Mouse (Mus musculus) limb, embryonic 14.5 days (tissue): Measurements from ENCODE around the gene Wdr90. TPM values are rescaled to one million over a fixed set of nuclear protein-coding genes. Genes with fewer than 3 reads are reported as not detected.

Source experiments
- ATAC-seq: fragments of 200-750 bp; cut with Nextera tagmentation; 2 replicates; pipeline ENCODE4 v1.8.0; 2017; ENCODE audit warnings: low read depth, moderate number of reproducible peaks, moderate TSS enrichment; ENCODE audit not compliant: low FRiP score
- DNase-seq: peaks from one replicate; pipeline ENCODE4 v3.0.0-alpha.2; 2015; ENCODE audit warnings: low spot score
- H3K27ac ChIP-seq: fragments of 300-500 bp; sonication (generic); replicated peaks from 2 replicates; pipeline ENCODE4 v1.5.1; 2014; ENCODE audit warnings: low read depth, mild to moderate bottlenecking, low read length, moderate library complexity, mixed read lengths
- H3K27me3 ChIP-seq: fragments of 300-500 bp; sonication (generic); 2 replicates; pipeline ENCODE4 v1.6.1; 2014; ENCODE audit warnings: low read length, mixed read lengths; ENCODE audit not compliant: control insufficient read depth, insufficient read depth
- H3K36me3 ChIP-seq: fragments of 300-500 bp; sonication (generic); 2 replicates; pipeline ENCODE4 v1.6.1; 2014; ENCODE audit warnings: mild to moderate bottlenecking, low read length, moderate library complexity, mixed read lengths; ENCODE audit not compliant: control insufficient read depth, insufficient read depth
- H3K4me1 ChIP-seq: fragments of 300-500 bp; sonication (generic); 2 replicates; pipeline ENCODE4 v1.6.1; 2014; ENCODE audit warnings: antibody characterized with exemption, low read length, mixed read lengths; ENCODE audit not compliant: control insufficient read depth, insufficient read depth
- H3K4me2 ChIP-seq: fragments of 300-500 bp; sonication (generic); replicated peaks from 2 replicates; pipeline ENCODE4 v1.6.1; 2014; ENCODE audit warnings: low read depth, mild to moderate bottlenecking, low read length, moderate library complexity; ENCODE audit not compliant: severe bottlenecking
- H3K4me3 ChIP-seq: fragments of 300-500 bp; sonication (generic); replicated peaks from 2 replicates; pipeline ENCODE4 v1.5.1; 2014; ENCODE audit warnings: low read length
- H3K9ac ChIP-seq: fragments of 300-500 bp; sonication (generic); 2 replicates; pipeline ENCODE4 v1.6.1; 2014; ENCODE audit warnings: mild to moderate bottlenecking, low read depth, low read length, moderate library complexity; ENCODE audit not compliant: severe bottlenecking
- H3K9me3 ChIP-seq: fragments of 300-500 bp; sonication (generic); 2 replicates; pipeline ENCODE4 v1.6.1; 2016; ENCODE audit warnings: low read length; ENCODE audit not compliant: control insufficient read depth
- POLR2A ChIP-seq: fragments of 200-500 bp; IDR thresholded peaks from 2 replicates; pipeline ENCODE4 v1.8.0; 2012; ENCODE audit warnings: inconsistent platforms, mild to moderate bottlenecking, moderate library complexity, borderline replicate concordance; ENCODE audit not compliant: insufficient read depth, insufficient read length; ENCODE audit errors: extremely low read depth
- WGBS: fragments of 180-500 bp; shearing (Covaris S2); extraction: QIAGEN DNeasy Blood & Tissue Kit; methylation state at CpG from one replicate; pipeline ENCODE4 v1.1.7; 2014; 5-methylcytosine and 5-hydroxymethylcytosine counted together
- polyA plus RNA-seq, 2 experiments: library from polyadenylated mRNA; depleted of rRNA in 1 of 2; stranded (reverse) in 1 of 2; unstranded in 1 of 2; fragments of >200 nt; fragmentation: Nextera tagmentation in 1 of 2; extraction: Ambion mirVana in 1 of 2; gene quantifications; 2 replicates each; pipeline versions ENCODE4 v1.2.1 to v1.2.3; 2012 to 2014

Gene Wdr90
- polyA plus RNA-seq, 2 experiments: 18.1 to 68.0 TPM

DNA sequence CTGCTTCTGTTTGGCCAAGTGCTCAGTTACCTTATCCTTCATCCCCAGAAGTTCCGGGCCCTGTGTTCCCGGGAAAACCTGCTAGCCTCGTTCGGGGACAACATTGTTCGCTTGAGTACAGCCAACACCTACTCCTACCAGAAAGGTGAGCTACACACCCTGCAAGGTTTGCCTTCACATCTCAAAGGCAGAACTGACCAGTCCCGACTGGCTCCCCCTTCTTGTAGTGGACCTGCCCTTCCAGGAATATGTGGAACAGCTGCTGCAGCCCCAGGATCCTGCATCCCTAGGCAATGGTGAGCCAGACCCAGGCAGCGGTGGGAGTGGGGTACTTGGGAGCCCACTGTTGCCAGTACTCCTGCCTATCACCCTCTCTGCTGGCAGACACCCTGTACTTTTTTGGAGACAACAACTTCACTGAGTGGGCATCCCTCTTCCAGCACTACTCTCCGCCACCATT, 31.7 kb downstream of the Wdr90 start:
- no peaks in the 10 kb centered on the region for H3K9me3 ChIP-seq
- ATAC-seq: no peak
- 42% methylated on average over 8 of the region's 8 CpGs for WGBS
- peaks cover 41% of the 10 kb centered on the region for H3K36me3 ChIP-seq
- peak overlapping the region; percentile 79 for H3K4me2 ChIP-seq
- TF ChIP-seq POLR2A: no peak
- DNase-seq: no peak
- peaks cover 36% of the 10 kb centered on the region for H3K4me1 ChIP-seq
- H3K9ac ChIP-seq: peak overlapping the region; percentile 73
- peak overlapping the region; percentile 81 for H3K27ac ChIP-seq
- peak overlapping the region; percentile 67 for H3K4me3 ChIP-seq
- H3K27me3 ChIP-seq: no peaks in the 10 kb centered on the region

DNA sequence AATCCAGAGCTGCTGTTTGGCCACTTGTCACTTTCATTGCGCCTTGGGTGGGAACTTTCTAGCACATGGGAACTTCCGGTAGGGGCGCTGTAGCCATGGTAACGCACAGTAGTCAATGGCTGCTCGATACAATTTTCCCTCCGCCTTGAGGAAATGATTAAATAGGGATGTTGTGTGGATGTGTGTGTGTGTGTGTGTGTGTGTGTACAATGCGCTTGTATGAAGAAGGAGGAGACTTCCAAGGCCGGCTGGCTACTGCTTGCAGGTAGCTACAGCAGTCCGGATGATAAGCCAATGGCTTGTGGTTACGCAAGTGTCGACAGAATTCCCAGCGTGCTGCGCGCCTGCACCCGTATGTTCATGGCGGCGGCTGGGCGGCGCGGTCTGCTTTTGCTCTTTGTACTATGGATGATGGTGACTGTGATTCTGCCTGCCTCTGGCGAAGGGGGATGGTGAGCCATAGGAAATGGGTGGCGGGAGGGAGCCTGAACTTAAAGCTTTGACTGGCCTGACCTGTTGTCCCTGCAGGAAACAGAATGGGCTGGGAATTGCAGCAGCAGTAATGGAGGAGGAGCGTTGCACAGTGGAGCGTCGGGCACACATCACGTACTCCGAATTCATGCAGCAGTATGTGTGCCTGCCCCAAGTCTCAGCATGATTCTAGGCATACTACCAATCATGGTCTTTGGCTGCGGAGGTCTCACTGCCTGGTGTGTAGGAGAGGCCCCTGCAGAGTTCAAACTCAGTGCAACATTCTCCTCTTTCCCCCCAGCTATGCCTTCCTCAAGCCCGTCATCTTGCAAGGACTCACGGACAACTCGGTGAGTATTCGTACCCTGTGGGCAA, 32.4 kb downstream of the Wdr90 start, which contains the start of gene Jmjd8:
Gene Jmjd8 (plus strand): TSS at position 156 of the 846 bp plus-strand sequence.
- Histone ChIP-seq H3K4me1 (peaks cover 36% of the 10 kb centered on the region), H3K27ac (peak within 1 kb of the TSS; percentile 81), H3K27me3 (no peaks in the 10 kb centered on the region), H3K9me3 (no peaks in the 10 kb centered on the region), H3K9ac (peak within 1 kb of the TSS; percentile 73), H3K36me3 (peaks cover 41% of the 10 kb centered on the region), H3K4me3 (peak within 1 kb of the TSS; percentile 67), H3K4me2 (peak within 1 kb of the TSS; percentile 79)
- ATAC-seq (peak; percentile 54), DNase-seq (peak; percentile 87)
- peak; percentile 63; the same call in 1 of the 2 replicates for TF ChIP-seq POLR2A
- WGBS: 2% methylated on average over 32 of the region's 32 CpGs

DNA sequence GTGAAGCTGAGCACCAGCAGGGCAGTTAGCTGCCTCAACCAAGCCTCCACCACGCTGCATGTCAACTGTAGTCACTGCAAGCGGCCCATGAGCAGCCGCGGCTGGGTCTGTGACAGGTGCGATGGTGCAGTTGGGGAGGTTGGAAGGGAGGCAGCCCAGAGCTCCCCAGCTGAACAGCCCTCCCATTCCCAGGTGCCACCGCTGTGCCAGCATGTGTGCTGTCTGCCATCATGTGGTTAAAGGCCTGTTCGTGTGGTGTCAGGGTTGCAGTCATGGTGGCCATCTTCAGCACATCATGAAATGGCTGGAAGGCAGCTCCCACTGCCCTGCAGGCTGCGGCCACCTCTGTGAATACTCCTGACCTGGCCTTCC, 33.1 kb downstream of the Wdr90 start:
- no peaks in the 10 kb centered on the region for H3K9me3 ChIP-seq
- DNase-seq (no peak), ATAC-seq (no peak)
- WGBS: 88% methylated on average over 8 of the region's 8 CpGs
- H3K27me3 ChIP-seq: no peaks in the 10 kb centered on the region
- H3K4me2 ChIP-seq: peak overlapping the region; percentile 79
- H3K36me3 ChIP-seq: peaks cover 41% of the 10 kb centered on the region
- H3K4me3 ChIP-seq: peak overlapping the region; percentile 67
- TF ChIP-seq POLR2A: no peak
- peaks cover 34% of the 10 kb centered on the region for H3K4me1 ChIP-seq
- peak overlapping the region; percentile 73; the same call in 1 of the 2 replicates for H3K9ac ChIP-seq
- peak overlapping the region; percentile 81; the same call in 1 of the 2 replicates for H3K27ac ChIP-seq

DNA sequence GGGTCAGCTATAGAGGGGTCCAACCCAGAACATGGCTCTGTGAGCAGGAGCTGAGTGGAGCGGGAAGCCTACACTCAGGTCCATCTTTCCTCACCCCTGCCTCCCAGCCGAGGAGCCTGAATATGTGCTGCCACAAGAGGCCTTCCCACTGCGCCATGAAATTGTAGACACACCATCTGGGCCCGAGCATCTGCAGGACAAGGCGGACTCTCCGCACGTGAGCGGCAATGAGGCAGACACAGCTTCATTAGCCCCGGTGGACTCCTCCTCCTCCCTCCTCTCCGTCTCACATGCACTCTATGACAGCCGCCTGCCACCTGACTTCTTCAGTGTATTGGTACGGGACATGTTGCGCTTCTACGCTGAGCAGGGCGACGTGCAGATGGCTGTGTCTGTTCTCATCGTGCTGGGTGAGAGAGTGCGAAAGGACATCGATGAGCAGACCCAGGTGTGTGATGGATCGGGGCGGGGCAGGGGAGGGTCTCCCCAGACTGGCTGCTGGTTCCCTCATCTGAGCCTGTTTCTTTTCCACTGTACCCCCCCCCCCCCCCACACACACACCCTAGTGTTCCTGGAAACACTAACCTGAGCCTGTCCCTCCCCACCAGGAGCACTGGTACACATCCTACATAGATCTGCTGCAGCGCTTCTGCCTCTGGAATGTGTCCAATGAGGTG, 33.6 kb downstream of the Wdr90 start:
- no peak for DNase-seq
- H3K9me3 ChIP-seq: no peaks in the 10 kb centered on the region
- no peak overlapping the region for H3K4me2 ChIP-seq
- H3K27ac ChIP-seq: no peak overlapping the region
- peaks cover 41% of the 10 kb centered on the region for H3K36me3 ChIP-seq
- no peak overlapping the region for H3K4me3 ChIP-seq
- H3K27me3 ChIP-seq: no peaks in the 10 kb centered on the region
- TF ChIP-seq POLR2A: no peak
- H3K4me1 ChIP-seq: peaks cover 34% of the 10 kb centered on the region
- ATAC-seq: no peak
- H3K9ac ChIP-seq: no peak overlapping the region
- 91% methylated on average over 22 of the region's 22 CpGs for WGBS

DNA sequence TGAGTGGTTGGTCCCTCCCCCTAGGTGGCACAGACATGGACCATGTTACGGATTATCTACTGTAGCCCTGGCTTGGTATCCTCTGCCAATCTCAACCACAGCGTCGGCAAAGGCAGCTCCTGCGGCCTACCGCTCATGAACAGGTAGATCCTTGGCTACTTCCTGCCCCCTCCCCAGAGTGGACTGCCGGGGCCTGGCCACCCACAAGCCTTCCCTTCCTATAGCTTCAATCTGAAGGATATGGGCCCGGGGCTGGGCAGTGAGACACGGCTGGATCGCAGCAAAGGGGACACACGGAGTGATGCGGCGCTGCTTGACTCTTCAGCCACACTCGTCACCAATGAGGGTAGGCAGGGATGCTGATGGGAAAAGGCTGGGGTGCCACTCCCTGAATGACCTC, 34.3 kb downstream of the Wdr90 start:
- H3K27ac ChIP-seq: no peak overlapping the region
- TF ChIP-seq POLR2A: no peak
- H3K4me2 ChIP-seq: no peak overlapping the region
- no peaks in the 10 kb centered on the region for H3K27me3 ChIP-seq
- ATAC-seq: no peak
- no peaks in the 10 kb centered on the region for H3K9me3 ChIP-seq
- no peak for DNase-seq
- no peak overlapping the region for H3K4me3 ChIP-seq
- H3K4me1 ChIP-seq: peaks cover 34% of the 10 kb centered on the region
- 96% methylated on average over 13 of the region's 13 CpGs for WGBS
- H3K9ac ChIP-seq: no peak overlapping the region
- peaks cover 41% of the 10 kb centered on the region for H3K36me3 ChIP-seq
